Mouse (Mus musculus) intestine, embryonic 16.5 days (tissue): ENCODE measurements around the gene Lrmda. TPM values are rescaled to one million over a fixed set of nuclear protein-coding genes. Genes with fewer than 3 reads are reported as not detected.

Experiments
- ATAC-seq: fragments of 200-750 bp; cut with Nextera tagmentation; 2 replicates; pipeline ENCODE4 v1.8.0; 2017; ENCODE audit warnings: moderate TSS enrichment, moderate library complexity
- H3K27ac ChIP-seq: fragments of 300-500 bp; sonication (generic); 2 replicates; pipeline ENCODE4 v1.5.1; 2014; ENCODE audit warnings: mild to moderate bottlenecking, low read length
- H3K27me3 ChIP-seq: fragments of 300-500 bp; sonication (generic); replicated peaks from 2 replicates; pipeline ENCODE4 v1.6.1; 2014; ENCODE audit warnings: low read length, control low read depth, mixed read lengths; ENCODE audit not compliant: control insufficient read depth, insufficient read depth
- H3K36me3 ChIP-seq: fragments of 300-500 bp; sonication (generic); 2 replicates; pipeline ENCODE4 v1.6.1; 2014; ENCODE audit warnings: low read length, control low read depth; ENCODE audit not compliant: control insufficient read depth, insufficient read depth
- H3K4me1 ChIP-seq: fragments of 300-500 bp; sonication (generic); 2 replicates; pipeline ENCODE4 v1.6.1; 2014; ENCODE audit warnings: low read length, control low read depth, mixed read lengths; ENCODE audit not compliant: control insufficient read depth, insufficient read depth
- H3K4me2 ChIP-seq: fragments of 300-500 bp; sonication (generic); 2 replicates; pipeline ENCODE4 v1.6.1; 2014; ENCODE audit warnings: low read depth, low read length, control low read depth
- H3K4me3 ChIP-seq: fragments of 300-500 bp; sonication (generic); 2 replicates; pipeline ENCODE4 v1.5.1; 2014; ENCODE audit warnings: mild to moderate bottlenecking, low read length
- H3K9ac ChIP-seq: fragments of 300-500 bp; sonication (generic); 2 replicates; pipeline ENCODE4 v1.6.1; 2014; ENCODE audit warnings: low read depth, low read length
- H3K9me3 ChIP-seq: fragments of 300-500 bp; sonication (generic); 2 replicates; pipeline ENCODE4 v1.6.1; 2016; ENCODE audit warnings: low read length, control low read depth; ENCODE audit not compliant: control insufficient read depth
- WGBS: fragments of 180-500 bp; shearing (Covaris S2); extraction: QIAGEN DNeasy Blood & Tissue Kit; methylation state at CpG from one replicate; pipeline ENCODE4 v1.1.7; 2014; 5-methylcytosine and 5-hydroxymethylcytosine counted together
- polyA plus RNA-seq: library from polyadenylated mRNA; unstranded; fragments of >200 nt; fragmentation: Nextera tagmentation; extraction: Ambion mirVana; gene quantifications from 2 replicates; pipeline ENCODE4 v1.2.1, GENCODE M21; 2015

Lrmda gene
- polyA plus RNA-seq, 1 experiment from 2014 or later, result 0.53 TPM

GRCm38 (mm10) chr14:22647879-22648611 is 628.5 kb downstream of the Lrmda start:
- H3K9ac ChIP-seq, result no peak overlapping the region
- H3K27me3 ChIP-seq, result no peaks in the 10 kb centered on the region
- whole genome bisulfite sequencing, result 41% methylated on average over 9 of the region's 9 CpGs

DNA sequence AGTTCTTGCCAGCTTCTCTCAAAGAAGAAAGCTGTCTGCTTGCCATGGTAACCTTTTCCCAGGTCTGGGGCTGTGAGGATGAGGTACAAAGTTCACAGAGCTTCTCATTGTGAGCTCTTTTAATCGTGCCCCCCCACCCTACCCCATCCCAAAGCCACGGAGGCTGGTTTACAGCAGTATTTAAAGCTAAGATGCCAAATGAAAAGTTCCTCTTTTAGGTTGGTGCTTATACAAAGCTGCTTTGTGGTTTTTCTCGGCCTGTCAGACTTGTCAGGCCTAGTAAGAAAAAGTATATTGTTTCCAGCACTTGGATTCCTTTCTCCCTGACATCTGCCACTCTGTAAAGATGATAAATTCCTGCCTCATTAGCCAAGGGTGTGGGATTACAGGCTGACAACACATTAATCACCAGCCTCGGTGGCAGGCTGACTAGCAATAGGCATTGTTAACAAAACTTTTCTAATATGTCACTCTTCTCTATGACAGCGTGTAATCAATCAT is 629.9 kb downstream of the Lrmda start:
- Histone ChIP-seq H3K4me3 (no peak overlapping the region), H3K27me3 (no peaks in the 10 kb centered on the region), H3K4me2 (no peak overlapping the region), H3K9me3 (no peaks in the 10 kb centered on the region), H3K36me3 (no peaks in the 10 kb centered on the region), H3K4me1 (peaks cover 17% of the 10 kb centered on the region), H3K27ac (no peak overlapping the region), H3K9ac (no peak overlapping the region)
- WGBS, result 30% methylated on average over 5 of the region's 5 CpGs
- no peak for ATAC-seq

More at GRCm38 (mm10) chr14:22647879-22648611, 628.5 kb downstream of the Lrmda start:
- no peak overlapping the region for H3K4me2 ChIP-seq
- H3K4me3 ChIP-seq, result no peak overlapping the region
- peak; percentile 42; the same call in 1 of the 2 replicates for ATAC-seq
- no peak overlapping the region for H3K27ac ChIP-seq
- H3K4me1 ChIP-seq, result peaks cover 17% of the 10 kb centered on the region
- H3K9me3 ChIP-seq, result no peaks in the 10 kb centered on the region
- no peaks in the 10 kb centered on the region for H3K36me3 ChIP-seq

- H3K9me3 ChIP-seq, result no peaks in the 10 kb centered on the region
- no peak overlapping the region for H3K9ac ChIP-seq
- WGBS, result 47% methylated on average over 17 of the region's 17 CpGs
Observed at GRCm38 (mm10) chr14:22649985-22650984, 630.8 kb downstream of the Lrmda start.

DNA sequence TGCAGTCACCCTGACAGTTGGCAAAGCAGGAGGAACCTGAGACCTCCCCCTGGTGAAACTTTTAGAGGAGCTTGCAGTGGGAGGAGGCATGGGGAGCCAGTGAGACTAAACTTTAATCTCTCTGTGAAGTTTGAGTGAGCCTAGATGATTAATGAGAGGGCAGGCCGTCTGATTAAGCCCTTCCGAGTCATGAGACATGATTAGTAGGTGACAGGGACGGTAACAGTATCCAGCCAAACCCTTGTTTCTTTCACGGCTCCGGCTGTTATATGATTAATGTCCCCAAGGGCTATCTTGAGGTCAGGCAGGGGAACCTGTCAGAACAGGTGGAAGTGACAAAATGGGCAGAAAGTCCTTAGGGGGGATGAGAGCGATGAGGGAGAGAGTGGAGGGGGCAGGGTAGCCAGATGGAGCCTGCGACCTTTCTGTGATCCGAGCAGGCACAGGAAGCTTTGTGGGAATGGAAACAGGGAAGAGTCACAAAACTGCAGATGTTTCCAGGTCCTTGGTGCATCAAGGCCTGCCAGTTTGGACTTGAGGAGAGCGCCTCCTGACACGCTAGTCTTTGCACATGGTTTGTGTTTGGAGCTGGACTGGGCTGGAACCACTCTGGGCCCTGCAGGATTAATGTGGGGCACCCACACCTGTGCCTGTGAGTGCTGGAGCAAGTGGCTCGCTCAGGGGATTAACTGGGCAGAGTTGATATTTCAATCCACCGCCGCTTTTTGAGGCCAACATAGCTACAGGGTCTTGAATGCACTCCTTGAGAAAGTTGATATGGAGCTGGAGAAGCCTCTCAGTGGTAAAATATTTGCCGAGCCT is 631.8 kb downstream of the Lrmda start:
- no peak overlapping the region for H3K9ac ChIP-seq
- 46% methylated on average over 14 of the region's 14 CpGs for WGBS
- H3K4me2 ChIP-seq, result no peak overlapping the region
- no peaks in the 10 kb centered on the region for H3K9me3 ChIP-seq
- no peak overlapping the region for H3K27ac ChIP-seq
- H3K36me3 ChIP-seq, result no peaks in the 10 kb centered on the region
- no peaks in the 10 kb centered on the region for H3K27me3 ChIP-seq
- ATAC-seq, result no peak
- H3K4me1 ChIP-seq, result peaks cover 17% of the 10 kb centered on the region
- H3K4me3 ChIP-seq, result no peak overlapping the region

More at GRCm38 (mm10) chr14:22649985-22650984, 630.8 kb downstream of the Lrmda start:
- Histone ChIP-seq H3K4me2 (no peak overlapping the region), H3K27ac (no peak overlapping the region), H3K4me3 (no peak overlapping the region), H3K36me3 (no peaks in the 10 kb centered on the region), H3K4me1 (peaks cover 17% of the 10 kb centered on the region), H3K27me3 (no peaks in the 10 kb centered on the region)
- ATAC-seq, result no peak

- no peak for ATAC-seq
- H3K9ac ChIP-seq, result no peak overlapping the region
- no peaks in the 10 kb centered on the region for H3K36me3 ChIP-seq
- H3K4me2 ChIP-seq, result no peak overlapping the region
- 53% methylated on average over 3 of the region's 3 CpGs for WGBS
- no peaks in the 10 kb centered on the region for H3K9me3 ChIP-seq
- no peaks in the 10 kb centered on the region for H3K27me3 ChIP-seq
- H3K4me1 ChIP-seq, result no peaks in the 10 kb centered on the region
- no peak overlapping the region for H3K27ac ChIP-seq
- H3K4me3 ChIP-seq, result no peak overlapping the region
Observed at GRCm38 (mm10) chr14:22662496-22662895, 643.0 kb downstream of the Lrmda start.

- H3K9ac ChIP-seq, result no peak overlapping the region
- no peak for ATAC-seq
- no peak overlapping the region for H3K4me3 ChIP-seq
- WGBS, result 63% methylated on average over 3 of the region's 3 CpGs
- H3K27ac ChIP-seq, result no peak overlapping the region
- H3K4me1 ChIP-seq, result no peaks in the 10 kb centered on the region
- no peaks in the 10 kb centered on the region for H3K27me3 ChIP-seq
- H3K4me2 ChIP-seq, result no peak overlapping the region
- no peaks in the 10 kb centered on the region for H3K9me3 ChIP-seq
- no peaks in the 10 kb centered on the region for H3K36me3 ChIP-seq
Observed at GRCm38 (mm10) chr14:22666437-22666836, 646.9 kb downstream of the Lrmda start.

DNA sequence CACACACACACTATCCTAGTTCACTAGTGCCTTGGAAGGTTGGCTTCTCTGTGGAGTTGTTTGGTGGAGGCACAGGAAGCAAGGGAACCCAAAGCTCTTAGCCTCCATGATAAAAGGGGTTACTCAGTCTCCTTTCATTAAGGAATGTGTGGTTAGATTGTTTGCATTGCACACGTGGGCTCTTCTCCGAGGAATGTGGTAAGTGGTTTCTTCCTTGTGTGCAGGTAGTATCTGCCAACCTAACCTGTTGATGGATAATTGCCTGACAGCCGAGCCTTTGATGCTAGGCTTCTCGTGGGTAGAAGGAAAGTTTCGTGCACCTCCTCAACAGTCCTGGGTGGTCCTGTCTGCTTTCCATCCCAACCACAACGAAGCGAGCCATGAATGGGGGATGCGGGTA is 648.8 kb downstream of the Lrmda start:
- Histone ChIP-seq H3K4me3 (no peak overlapping the region), H3K4me1 (no peaks in the 10 kb centered on the region), H3K4me2 (no peak overlapping the region), H3K27me3 (no peaks in the 10 kb centered on the region), H3K36me3 (no peaks in the 10 kb centered on the region), H3K9me3 (no peaks in the 10 kb centered on the region), H3K9ac (no peak overlapping the region), H3K27ac (no peak overlapping the region)
- 32% methylated on average over 8 of the region's 8 CpGs for WGBS
- no peak for ATAC-seq

DNA sequence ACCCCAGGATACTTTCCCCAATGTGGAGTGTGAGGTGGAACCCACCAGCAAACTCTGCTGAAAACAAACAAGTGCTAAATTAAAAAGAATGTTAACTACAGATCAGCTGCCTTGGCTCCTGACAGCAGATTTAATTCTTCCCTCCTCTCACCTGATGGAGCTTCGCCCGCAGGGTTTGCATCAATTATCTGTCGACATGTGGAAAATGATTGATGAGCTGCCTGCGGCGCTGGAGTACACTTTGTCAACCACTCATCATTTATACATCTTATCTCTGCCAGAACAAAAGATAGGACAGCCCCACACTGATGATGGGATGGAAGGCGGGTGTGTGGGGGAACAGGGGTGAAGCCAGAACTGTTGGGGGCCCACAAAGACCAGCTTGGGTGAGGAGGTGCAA is 649.2 kb downstream of the Lrmda start:
- ATAC-seq, result no peak
- H3K4me2 ChIP-seq, result no peak overlapping the region
- WGBS, result 51% methylated on average over 6 of the region's 6 CpGs

More for the DNA sequence above, 649.2 kb downstream of the Lrmda start:
- Histone ChIP-seq H3K27me3 (no peaks in the 10 kb centered on the region), H3K4me1 (no peaks in the 10 kb centered on the region), H3K27ac (no peak overlapping the region), H3K9ac (no peak overlapping the region), H3K36me3 (no peaks in the 10 kb centered on the region), H3K9me3 (no peaks in the 10 kb centered on the region), H3K4me3 (no peak overlapping the region)
